Mouse (Mus musculus): ENCODE measurements around the gene Pgrmc1.

DNA sequence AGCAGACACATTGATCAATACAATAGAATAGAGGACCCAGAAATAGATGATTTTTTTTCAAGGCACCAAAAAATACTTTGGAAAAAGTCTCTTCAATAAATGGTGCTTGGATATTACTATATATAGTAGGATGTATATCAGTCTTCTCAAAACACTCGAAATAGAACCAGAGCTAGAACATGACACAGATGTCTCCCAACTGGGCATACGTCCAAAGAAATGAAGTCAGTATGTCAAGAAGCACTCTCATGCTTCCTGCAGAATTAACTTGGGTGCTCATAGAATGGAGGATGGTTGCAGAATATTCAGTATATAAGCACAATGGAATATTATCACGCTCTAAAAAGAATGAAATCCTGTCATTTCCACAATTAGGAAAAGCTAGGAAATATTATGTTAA lies 30.1 kb downstream of the Pgrmc1 start:
- TF ChIP-seq POLR2A (IDR thresholded peaks at IDR 0.05; ENCODE audit: borderline replicate concordance, low read depth, low read length) (no peak), CTCF (IDR thresholded peaks at IDR 0.05; ENCODE audit: low read depth, low read length) (no peak)
